Mouse (Mus musculus): ENCODE measurements around the gene Vpreb2.
"Not testable (repeated sequence)": the region's sequence is repeated elsewhere in the genome, so short reads cannot be mapped to it uniquely, and the experiment has no call there.

Gene Vpreb2

DNA sequence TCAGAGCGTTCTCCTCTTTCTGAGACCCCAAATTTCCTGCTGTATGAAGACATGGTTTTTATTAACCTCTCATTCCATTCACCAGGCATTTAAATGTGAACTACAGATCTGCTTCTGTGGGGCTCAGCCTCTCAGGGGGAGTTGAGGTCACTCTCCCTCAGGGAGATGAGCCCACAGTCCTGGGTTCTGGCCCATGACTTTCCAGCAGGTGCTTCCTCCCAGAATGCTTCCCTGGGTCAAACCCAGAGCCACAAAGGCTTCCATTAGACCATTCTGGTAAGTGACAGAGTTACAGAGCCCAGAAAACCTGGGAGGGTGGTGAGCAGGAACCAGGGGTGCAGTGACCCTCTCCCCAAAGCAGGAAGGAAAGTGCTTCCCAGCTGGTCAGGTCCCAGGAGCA lies at the start of gene Vpreb2:
Gene Vpreb2, plus strand, starts transcription at position 301 of the 400 bp plus-strand sequence.
- CTCF ChIA-PET, result no interaction called here

DNA sequence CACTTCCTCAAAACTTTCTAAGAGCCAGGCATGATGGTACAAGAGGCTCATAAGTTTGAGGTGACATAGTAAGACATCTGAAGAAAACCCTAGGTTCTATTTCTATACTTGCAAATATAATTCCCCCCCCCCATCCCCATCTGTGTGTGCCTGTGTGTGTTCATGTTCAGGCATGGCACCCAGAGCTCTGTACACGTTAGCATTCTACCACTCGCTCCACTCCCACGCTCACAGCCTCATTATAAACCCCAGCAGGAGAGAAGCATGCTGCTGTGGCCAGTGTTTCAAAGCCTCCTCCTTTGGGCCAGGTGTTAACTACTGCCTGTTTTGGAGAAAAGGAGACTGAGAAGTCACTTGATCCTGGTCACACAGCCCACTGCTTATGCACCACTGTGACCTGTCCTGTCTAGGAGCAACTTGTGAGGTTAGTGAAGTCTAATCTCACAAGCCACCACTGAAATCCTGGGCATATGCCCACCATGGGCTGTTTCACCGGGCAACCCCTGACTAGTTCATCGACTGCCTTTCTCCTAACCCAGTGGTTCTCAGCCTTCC lies 48.2 kb upstream of the Vpreb2 start:
- CTCF ChIA-PET, result no interaction called here

DNA sequence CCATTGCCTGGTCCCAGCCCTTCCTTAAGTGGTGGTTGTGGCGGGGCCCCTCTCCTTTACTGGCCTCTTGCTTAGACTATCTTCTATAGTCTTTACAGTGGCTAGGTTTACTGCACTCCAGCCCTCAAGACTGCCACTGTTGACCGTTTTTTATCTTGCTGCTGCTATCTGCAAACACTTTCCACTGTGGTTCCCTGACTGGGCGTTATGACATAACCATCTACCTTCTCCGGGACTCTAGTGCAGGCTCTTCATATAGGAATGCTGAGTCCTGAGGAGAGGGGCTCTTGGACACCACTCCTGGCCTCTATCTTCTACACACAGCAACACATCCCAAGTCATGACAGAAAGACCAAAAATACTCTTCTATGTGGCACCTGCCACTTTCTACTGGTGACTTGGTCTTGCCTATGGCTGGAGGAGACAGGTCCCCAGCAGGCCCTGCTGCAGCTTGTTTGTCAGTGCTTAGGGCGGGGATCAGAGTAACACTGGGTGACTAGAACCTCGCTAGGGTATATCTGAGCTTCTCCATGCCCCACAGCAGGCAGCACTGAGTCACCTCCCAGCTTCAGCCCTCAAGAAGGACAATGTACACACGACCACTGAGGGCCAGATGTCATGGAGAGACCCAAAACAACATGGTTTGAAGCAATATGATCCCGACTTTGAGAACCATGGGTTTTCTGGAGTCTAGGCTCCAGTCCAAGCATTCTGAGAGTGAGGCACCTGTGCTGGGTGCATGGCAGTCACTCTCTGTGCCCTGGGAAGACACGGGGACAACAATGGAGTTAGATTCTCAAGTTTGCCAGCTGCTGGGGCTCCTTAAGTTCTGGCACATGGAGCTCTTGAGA lies 46.4 kb upstream of the Vpreb2 start:
- CTCF ChIA-PET, result no interaction called here

DNA sequence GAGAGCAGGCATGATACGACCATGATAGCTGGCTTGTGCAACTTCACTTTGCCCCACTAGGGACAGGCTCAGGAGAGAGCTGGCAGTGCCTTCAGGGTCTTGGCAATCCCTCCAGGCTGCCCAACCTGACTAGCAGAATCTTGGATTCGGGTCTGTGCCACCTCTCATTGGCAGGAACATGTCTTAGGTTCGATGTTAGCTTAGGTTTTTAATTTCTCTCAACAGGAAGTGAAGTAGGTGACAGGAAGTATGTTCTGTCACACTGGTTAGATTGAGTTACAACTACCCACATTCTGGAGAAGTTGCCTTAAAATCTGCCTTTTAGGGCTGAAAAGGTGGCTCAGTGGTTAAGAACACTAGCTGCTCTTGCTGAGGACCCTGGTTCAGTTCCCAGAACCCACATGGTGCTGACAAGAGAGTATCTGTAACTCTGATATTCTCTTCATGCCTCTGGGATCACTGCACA lies 45.8 kb upstream of the Vpreb2 start:
- CTCF ChIA-PET, result no interaction called here

DNA sequence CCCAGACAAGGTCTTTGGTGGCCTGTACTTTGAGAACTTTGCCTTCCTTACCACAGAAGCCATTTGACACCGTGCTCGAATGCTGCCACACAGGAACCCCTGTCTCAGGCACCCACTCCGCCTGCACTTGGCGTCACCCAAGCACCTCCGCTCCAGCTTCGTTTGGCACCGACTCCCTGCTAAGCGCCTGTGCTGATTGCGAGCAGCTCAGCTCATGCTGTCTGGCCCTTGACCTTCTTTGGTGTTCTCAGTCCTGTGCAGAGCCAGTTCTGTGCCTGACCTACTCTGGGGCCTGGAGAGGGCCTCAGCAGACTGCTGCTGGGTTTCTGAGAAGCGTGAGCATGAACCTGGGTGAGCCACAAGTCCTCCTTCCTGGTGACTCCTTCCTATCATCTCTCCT lies 43.5 kb upstream of the Vpreb2 start:
- CTCF ChIA-PET, result interaction anchor here (1.2 to 1.4 kb wide), 2 partner anchors 8 to 26 kb away, joined by 3 to 4 read pairs; partner anchors contain the start of genes Ess2 and Slc25a1

DNA sequence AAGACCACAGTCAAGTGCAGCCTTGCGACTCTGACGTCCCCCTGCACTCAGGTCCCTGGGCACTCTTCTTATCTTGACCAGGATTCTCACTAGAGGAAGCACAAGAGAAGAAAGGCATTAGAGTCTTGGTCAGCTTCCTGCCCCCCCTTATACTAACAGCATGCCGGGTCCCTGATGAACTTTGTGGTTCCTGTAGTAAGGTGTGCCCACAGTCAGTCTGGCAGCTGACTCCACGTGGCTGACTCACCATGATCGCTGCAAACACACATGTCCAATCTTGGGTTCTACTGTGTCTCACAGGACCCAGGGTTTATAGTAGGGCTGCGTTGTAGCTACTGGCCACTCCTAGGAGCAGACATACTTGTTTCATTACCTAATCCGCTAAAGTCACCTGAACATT lies 42.0 kb upstream of the Vpreb2 start:
- CTCF ChIA-PET, result no interaction called here

GRCm38 (mm10) chr16:17938821-17939220 lies 41.4 kb upstream of the Vpreb2 start:
- CTCF ChIA-PET, result no interaction called here

DNA sequence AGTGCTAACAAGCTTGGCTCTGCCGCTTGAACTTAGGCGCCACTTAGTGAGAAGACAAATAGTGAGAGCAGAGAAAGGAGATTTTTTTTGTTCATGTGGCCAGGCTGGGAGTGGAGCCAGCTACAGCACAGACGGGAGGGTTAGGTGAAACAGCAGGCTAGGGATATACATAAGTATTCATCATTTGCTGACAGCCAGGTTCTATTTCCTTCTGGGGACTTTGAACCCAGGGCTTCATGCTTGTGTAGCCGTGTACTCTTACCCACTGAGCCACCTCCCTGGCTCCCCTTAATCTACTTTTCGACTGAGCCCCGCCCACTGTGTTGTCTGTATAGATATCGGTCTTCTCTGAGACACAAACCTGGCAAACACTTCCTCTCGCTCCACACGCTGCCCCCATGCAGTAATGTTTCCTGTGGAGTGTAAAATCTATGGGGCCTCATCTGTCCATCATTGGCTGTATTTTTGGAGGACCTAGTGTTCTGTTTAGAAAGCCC lies 40.9 kb upstream of the Vpreb2 start:
- CTCF ChIA-PET, result no interaction called here

DNA sequence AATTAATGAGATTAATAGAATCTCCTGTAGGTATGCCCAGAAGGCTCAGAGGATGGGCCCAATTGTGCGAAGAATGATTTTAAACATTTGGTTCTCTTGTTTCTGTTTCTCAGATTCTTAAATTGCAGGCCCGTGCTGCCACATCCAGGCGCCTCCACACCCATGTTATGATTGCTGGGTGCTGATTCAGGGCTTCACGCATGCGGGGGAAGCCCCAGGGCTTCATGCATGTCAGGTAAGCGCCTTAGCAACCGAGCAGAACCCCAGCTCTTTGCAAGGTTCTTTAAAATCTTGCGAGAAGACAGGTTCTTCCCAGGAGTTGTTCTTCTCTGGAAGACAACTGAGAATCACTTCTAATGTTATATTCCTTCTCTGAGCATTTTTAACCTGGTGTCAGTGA lies 36.8 kb upstream of the Vpreb2 start:
- CTCF ChIA-PET, result no interaction called here

DNA sequence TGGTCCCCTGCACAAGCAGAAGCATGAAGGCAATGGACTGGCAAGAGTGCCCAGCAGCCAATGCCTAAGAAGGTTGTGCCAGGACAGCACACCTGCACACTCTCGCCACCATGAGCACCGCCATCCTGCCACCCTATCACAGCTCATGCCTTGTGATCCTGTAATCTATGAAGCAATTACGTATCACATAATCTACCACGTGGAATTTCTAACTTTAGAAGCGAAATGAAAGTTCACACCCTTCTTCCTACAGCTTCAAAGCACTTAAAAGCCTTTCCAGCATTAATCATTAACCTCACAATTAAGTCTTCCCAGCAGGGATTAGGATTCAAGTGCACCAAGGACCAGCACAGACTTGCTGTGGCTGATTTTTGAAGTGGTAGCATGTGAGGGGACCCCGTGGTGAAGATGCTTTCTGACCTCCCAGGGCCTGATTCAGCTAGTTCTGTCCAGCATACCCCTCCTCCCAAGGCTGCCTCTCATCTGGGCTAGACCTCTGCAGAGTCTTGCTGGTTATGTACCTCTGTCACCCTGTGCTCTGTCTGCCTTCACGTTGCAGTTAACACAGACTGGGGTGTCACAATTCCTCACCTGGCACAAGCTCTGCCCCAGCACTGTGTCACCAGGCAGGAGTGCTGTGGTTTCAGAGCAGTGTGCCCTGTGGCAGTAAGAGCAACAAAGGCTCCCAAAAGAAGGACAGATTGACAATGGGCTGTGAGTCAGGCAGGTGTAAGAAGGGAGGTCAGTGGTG lies 35.0 kb upstream of the Vpreb2 start:
- CTCF ChIA-PET, result no interaction called here

DNA sequence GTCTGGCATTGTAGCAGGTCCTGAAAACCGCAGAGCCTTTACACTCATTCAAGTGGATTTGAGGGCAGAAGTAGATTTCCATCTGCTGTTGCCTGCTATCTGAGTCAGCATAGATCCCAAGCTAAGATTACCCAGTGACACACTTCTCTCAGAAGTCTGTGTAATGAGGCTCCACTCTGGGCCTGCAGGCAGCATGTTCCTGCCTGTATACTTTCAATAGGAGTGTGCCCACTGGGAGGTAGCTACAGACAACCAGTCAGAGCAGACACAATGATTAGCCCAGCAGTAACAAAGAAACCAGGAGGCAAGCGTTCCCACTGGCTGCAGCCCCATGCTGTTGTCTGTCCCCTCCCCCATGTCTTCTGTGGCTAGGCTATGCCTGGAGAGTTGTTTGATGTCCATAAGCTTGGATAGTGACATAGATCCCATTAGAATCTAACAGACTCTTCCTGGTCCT lies 30.8 kb upstream of the Vpreb2 start:
- CTCF ChIA-PET, result no interaction called here

DNA sequence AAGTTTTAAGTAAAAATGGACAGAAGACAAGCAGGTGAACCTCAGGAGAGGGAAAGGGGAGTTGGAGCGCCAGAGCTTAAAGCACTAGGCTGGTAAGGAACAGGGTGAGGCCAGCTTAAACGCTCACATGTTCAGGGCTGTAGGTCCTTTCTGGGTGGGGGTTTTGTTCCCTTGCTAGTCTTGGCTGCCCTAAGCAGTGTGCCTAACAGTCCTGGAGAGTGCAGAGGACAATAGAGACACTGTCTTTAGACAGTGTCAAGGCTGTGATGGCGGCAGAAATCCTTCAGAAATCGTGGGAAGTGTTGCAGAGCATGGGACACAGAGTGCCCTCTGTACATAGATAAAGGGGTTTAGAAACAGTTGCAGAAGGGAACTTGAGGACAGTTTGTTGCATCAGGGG lies 30.2 kb upstream of the Vpreb2 start:
- CTCF ChIA-PET, result no interaction called here

DNA sequence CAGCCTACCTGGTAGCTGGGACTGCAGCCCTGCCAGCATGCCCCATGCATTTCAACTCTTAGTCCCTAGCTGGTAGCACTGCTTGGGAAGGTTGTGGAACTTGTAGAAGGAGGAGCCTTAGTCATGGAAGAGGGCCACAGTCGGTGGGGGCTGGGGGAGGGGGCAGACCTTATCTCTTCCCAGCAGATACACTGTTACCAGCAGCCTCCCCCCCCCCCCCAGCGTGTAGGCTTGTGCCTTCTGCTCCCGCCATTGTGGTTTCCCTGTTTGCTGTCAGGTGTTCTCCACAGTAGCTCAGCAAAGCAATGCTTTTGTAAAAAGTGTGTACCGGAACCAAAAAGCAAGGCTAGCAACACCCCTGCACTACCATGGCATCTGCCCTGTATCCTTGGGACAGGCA lies 28.6 kb upstream of the Vpreb2 start:
- CTCF ChIA-PET, result no interaction called here

- CTCF ChIA-PET, result not testable (repeated sequence)
Measured at GRCm38 (mm10) chr16:17956052-17956638, 24.1 kb upstream of the Vpreb2 start.

DNA sequence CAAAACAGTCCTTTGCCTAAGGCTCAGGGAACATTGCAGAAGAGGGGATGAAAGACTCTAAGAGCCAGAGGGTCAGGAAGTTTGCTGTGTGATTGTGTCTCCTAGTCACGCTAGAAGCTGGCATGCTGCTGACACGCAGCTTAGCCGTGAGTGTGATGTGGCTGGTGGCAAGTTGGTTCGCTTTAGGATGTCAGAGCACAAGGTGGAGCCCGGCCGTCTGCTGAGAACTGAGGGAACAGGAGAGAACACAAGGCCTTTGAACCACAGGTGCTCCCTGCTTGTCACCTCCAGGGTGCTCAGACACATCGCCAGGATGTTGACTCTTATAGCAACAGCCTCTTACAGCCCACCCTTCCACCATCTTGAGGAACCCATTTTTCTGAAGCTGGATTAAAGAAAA lies 18.1 kb upstream of the Vpreb2 start:
- CTCF ChIA-PET, result no interaction called here

GRCm38 (mm10) chr16:17971853-17972252 lies 8.4 kb upstream of the Vpreb2 start:
- CTCF ChIA-PET, result no interaction called here

DNA sequence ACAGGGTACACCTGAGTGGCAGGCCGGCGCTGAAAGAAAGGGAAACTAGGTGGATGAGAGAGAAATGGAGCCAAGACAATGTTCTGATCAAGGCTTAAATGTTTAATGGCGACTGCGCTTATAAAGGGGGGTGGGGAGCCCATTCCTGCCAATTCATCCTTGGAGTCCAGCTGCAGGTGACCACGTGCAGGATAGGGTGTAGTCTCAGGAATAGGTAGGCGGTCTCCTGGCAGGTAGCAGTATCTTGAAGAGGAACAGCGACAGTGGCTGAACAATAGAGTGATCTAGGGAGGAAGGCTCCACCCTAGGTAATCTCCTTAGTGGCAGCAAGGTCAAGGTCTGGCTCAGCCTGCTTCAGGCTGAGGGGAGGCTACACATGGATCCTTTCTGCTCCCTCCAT lies 2.4 kb upstream of the Vpreb2 start:
- CTCF ChIA-PET, result not testable (repeated sequence)

DNA sequence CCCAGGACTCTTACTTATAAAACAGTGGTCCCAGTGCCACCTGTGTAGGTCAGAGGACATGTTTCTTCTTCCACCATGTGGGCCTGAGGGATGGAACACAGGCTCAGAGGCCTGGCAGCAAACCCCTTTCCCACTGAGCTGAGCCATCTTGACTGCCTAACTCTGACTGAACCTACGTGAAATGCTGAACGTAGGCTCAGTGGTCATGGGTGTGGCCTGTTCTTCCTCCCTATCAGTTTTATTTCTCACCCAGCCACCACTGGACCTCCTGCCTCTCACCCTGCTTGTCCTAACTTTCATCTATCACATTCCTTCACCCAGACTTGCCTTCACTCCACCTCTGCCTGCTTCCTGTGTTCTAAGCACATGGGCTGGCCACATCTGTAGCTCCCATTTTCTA lies 3.0 kb downstream of the Vpreb2 start:
- CTCF ChIA-PET, result no interaction called here

DNA sequence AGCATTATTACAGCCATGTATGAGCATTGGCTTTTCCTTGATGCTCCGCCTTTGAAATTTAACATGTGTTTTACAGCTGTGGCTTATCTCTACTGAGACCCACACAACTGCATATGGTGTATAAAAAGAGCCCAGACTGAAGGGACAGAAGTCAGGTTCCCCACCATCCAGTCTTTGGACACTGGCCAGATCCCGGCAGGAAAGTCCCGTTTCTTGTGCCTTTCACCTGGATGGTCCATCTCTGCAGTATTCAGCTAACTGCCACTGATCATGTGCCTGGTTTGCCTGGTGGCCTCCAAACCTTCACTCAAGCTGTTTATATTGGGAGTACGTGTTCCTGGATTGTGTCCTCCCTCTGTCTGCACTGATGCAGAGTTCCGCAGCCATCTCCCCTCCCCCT lies 4.0 kb downstream of the Vpreb2 start:
- CTCF ChIA-PET, result no interaction called here

DNA sequence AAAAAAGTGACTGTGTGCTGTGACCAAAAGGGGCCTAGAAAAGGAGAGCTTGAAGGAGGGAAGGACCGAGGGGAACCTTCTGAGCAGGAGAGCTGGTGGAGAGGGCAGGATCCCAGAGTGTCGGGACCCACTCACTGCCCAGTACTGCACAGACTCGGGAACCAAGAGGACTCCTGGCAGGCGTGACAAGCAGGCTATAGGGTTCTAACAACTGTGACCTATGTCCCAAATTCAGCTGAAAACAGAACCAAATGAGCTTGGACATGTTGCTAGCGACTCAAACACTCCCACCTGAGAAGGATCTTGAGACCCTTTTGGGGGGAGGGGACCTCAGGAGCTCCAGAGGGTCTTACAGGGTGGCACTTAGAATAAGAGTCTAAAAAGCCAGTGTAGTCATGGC lies 4.8 kb downstream of the Vpreb2 start:
- CTCF ChIA-PET, result no interaction called here

GRCm38 (mm10) chr16:17986456-17987132 lies 6.4 kb downstream of the Vpreb2 start:
- CTCF ChIA-PET, result no interaction called here

DNA sequence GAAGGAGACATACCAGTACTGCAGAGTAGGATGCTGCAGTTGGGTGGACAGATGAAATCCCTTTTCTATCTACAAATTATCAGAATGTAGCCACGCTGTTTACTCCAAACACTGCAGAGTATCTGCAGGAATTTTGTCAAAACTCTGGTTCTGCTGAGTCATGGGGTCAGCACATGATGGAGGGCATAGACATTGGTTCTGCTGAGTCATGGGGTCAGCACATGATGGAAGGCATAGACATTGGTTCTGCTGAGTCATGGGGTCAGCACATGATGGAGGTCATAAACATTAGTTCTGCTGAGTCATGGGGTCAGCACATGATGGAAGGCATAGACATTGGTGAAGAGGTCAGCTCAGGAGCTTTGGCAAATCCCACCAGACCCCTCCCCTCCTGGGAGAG lies 7.5 kb downstream of the Vpreb2 start:
- CTCF ChIA-PET, result no interaction called here

Measured in spleen, embryonic (tissue).